Mouse (Mus musculus): ENCODE data around the gene Fbxw9. TPM values are rescaled to one million over a fixed set of nuclear protein-coding genes. Genes with fewer than 3 reads are reported as not detected.

The Fbxw9 gene
- total and polyA plus RNA-seq, 3 experiments, result 10.4 to 34.7 (median 16.1) TPM

DNA sequence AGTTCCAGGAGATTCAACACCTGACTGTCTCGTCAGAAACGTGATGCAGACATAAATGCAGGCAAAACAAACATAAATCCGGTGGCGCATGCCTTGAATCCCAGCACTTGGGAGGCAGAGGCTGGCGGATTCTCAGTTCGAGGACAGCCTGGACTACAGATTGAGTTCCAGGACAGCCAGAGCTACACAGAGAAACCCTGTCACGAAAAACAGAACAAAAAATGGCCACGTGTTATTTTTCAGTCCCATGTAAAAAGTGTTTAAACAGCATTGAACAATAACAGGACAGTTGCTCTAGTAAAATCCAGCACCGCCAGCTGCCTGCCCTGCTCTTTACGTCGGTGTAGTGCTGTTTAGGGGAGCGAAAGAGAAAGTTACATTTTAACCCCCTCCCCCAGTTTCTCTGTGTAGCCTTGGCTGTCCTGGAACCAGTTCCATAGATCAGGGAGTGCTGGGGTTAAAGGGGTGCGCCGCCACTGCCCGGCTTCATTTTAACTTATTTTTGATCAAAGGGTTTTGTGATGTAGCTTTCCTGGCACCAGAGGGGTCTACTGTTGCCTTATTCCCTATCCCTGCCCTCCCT, 24.0 kb upstream of the Fbxw9 start:
- Histone ChIP-seq H3K27me3 (ENCODE audit: insufficient read depth, low read length) (no peaks in the 10 kb centered on the region), H3K9me3 (replicated peaks) (no peaks in the 10 kb centered on the region), H3K4me1 (ENCODE audit: insufficient read depth, low read depth, low read length) (peaks cover 57% of the 10 kb centered on the region), H3K36me3 (replicated peaks) (peaks cover 61% of the 10 kb centered on the region), H3K4me3 (ENCODE audit: low read depth, low read length) (peak overlapping the region; percentile 90)
- ATAC-seq (ENCODE audit: extremely low read depth, insufficient number of reproducible peaks, low FRiP score, poor library complexity, severe bottlenecking), result no peak
- TF ChIP-seq TAL1 (conservative IDR thresholded peaks at IDR 0.05; ENCODE audit: low read depth, low read length) (no peak), GATA1 (IDR thresholded peaks at IDR 0.05; ENCODE audit: borderline replicate concordance, low read length) (no peak), CTCF (IDR thresholded peaks at IDR 0.05; ENCODE audit: low read depth, low read length) (no peak), POLR2AphosphoS5 (IDR thresholded peaks at IDR 0.05; ENCODE audit: insufficient replicate concordance, low read depth, low read length) (no peak), GATA2 (IDR thresholded peaks at IDR 0.05; ENCODE audit: borderline replicate concordance, low read depth, low read length) (no peak)
- DNase-seq (ENCODE audit: low spot score), result no peak

DNA sequence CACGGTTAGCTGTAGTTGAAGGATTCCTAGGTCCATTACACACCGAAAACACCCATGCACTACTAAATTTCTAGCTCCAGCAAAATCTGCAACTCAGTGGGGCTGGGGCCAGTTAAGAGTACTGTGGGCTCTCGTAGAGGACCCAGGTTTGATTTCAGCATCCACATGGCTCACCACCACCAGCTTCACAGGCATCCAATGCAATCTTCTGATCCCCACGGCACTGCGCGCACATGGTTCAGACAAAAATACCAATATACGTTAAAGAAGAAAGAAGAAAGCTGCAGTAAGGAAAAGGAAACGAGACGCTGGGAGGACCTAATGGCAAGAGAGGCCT, 23.5 kb upstream of the Fbxw9 start:
- peaks cover 59% of the 10 kb centered on the region for H3K4me1 ChIP-seq (ENCODE audit: insufficient read depth, low read depth, low read length)
- no peak for ATAC-seq (ENCODE audit: extremely low read depth, insufficient number of reproducible peaks, low FRiP score, poor library complexity, severe bottlenecking)

DNA sequence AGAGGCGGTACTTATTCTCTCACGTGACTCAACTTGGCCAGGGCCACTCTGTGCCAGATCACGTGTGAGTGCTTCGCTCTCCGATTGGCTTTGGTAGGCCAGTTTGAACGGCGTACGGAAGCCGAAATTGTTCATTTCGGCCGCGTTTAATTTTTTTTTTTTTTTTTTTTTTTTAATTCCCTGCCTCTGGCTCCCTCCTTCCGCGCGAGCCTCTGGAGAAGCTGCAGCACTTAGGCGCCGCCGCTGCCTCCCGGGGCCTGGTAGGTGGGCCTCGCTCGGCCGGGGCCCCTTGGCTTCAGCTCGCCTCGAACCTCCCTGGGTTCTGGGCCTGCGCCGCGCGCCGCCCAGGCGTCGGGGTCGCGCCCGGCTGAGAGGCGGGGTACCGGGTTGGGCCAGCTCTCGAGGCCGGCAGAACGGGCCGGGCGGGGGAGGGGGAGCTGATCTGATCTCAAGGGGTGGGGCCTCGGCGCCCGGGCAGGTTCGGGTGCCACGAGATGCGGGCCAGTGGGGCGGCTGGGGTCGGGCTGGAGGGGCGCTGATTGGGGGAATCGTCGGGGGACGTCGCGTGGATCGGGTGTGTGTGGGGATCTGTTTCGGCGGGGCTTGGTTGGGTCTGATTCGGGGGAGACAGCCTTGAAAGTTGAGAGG, 23.0 kb upstream of the Fbxw9 start, which contains the start of gene Tnpo2:
Gene Tnpo2 (plus strand): TSS at position 198 of the 648 bp plus-strand sequence.
- H3K36me3 ChIP-seq (replicated peaks), result peaks cover 62% of the 10 kb centered on the region
- no peaks in the 10 kb centered on the region for H3K27me3 ChIP-seq (ENCODE audit: insufficient read depth, low read length)
- peak within 1 kb of the TSS; percentile 90 for H3K4me3 ChIP-seq (ENCODE audit: low read depth, low read length)
- H3K4me1 ChIP-seq (ENCODE audit: insufficient read depth, low read depth, low read length), result peaks cover 59% of the 10 kb centered on the region
- ATAC-seq (ENCODE audit: extremely low read depth, insufficient number of reproducible peaks, low FRiP score, poor library complexity, severe bottlenecking), result peak; percentile 83
- TF ChIP-seq POLR2AphosphoS5 (IDR thresholded peaks at IDR 0.05; ENCODE audit: insufficient replicate concordance, low read depth, low read length) (no peak), GATA2 (IDR thresholded peaks at IDR 0.05; ENCODE audit: borderline replicate concordance, low read depth, low read length) (no peak), CTCF (IDR thresholded peaks at IDR 0.05; ENCODE audit: low read depth, low read length) (no peak), GATA1 (IDR thresholded peaks at IDR 0.05; ENCODE audit: borderline replicate concordance, low read length) (no peak), TAL1 (conservative IDR thresholded peaks at IDR 0.05; ENCODE audit: low read depth, low read length) (no peak)
- DNase-seq (ENCODE audit: low spot score), result peak; percentile 92
- no peaks in the 10 kb centered on the region for H3K9me3 ChIP-seq (replicated peaks)

More for the DNA sequence above, 23.5 kb upstream of the Fbxw9 start:
- no peak for DNase-seq (ENCODE audit: low spot score)
- H3K9me3 ChIP-seq (replicated peaks), result no peaks in the 10 kb centered on the region
- peak overlapping the region; percentile 90 for H3K4me3 ChIP-seq (ENCODE audit: low read depth, low read length)
- H3K27me3 ChIP-seq (ENCODE audit: insufficient read depth, low read length), result no peaks in the 10 kb centered on the region
- peaks cover 62% of the 10 kb centered on the region for H3K36me3 ChIP-seq (replicated peaks)
- TF ChIP-seq POLR2AphosphoS5 (IDR thresholded peaks at IDR 0.05; ENCODE audit: insufficient replicate concordance, low read depth, low read length) (no peak), CTCF (IDR thresholded peaks at IDR 0.05; ENCODE audit: low read depth, low read length) (no peak), TAL1 (conservative IDR thresholded peaks at IDR 0.05; ENCODE audit: low read depth, low read length) (no peak), GATA1 (IDR thresholded peaks at IDR 0.05; ENCODE audit: borderline replicate concordance, low read length) (no peak), GATA2 (IDR thresholded peaks at IDR 0.05; ENCODE audit: borderline replicate concordance, low read depth, low read length) (no peak)

DNA sequence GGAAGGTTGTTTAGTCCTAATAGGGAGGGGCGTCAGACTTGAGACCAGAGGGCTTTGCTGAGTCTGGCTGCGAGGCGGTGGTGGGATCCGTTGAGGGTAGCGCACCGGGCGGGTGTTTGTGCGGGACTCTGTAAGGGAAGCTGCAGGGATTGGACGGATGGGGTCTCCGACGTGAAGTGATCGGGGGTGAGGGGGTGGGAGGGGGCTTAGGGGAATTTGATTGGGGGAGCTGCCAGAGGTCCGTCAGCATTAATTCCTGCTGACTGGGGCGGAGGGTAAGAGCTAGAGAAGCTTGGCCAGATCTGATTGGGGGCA, 22.5 kb upstream of the Fbxw9 start:
- no peak for TF ChIP-seq POLR2AphosphoS5 (IDR thresholded peaks at IDR 0.05; ENCODE audit: insufficient replicate concordance, low read depth, low read length)
- TF ChIP-seq CTCF (IDR thresholded peaks at IDR 0.05; ENCODE audit: low read depth, low read length), result no peak
- no peak for TF ChIP-seq GATA1 (IDR thresholded peaks at IDR 0.05; ENCODE audit: borderline replicate concordance, low read length)
- TF ChIP-seq GATA2 (IDR thresholded peaks at IDR 0.05; ENCODE audit: borderline replicate concordance, low read depth, low read length), result no peak
- no peak for TF ChIP-seq TAL1 (conservative IDR thresholded peaks at IDR 0.05; ENCODE audit: low read depth, low read length)
- peak overlapping the region; percentile 90 for H3K4me3 ChIP-seq (ENCODE audit: low read depth, low read length)
- H3K27me3 ChIP-seq (ENCODE audit: insufficient read depth, low read length), result no peaks in the 10 kb centered on the region
- H3K9me3 ChIP-seq (replicated peaks), result no peaks in the 10 kb centered on the region
- peaks cover 62% of the 10 kb centered on the region for H3K36me3 ChIP-seq (replicated peaks)
- DNase-seq (ENCODE audit: low spot score), result peak; percentile 59
- peaks cover 59% of the 10 kb centered on the region for H3K4me1 ChIP-seq (ENCODE audit: insufficient read depth, low read depth, low read length)
- 0 out of 2 replicates have a peak, but pooled peaks have one; percentile 7 for ATAC-seq (ENCODE audit: extremely low read depth, insufficient number of reproducible peaks, low FRiP score, poor library complexity, severe bottlenecking)

DNA sequence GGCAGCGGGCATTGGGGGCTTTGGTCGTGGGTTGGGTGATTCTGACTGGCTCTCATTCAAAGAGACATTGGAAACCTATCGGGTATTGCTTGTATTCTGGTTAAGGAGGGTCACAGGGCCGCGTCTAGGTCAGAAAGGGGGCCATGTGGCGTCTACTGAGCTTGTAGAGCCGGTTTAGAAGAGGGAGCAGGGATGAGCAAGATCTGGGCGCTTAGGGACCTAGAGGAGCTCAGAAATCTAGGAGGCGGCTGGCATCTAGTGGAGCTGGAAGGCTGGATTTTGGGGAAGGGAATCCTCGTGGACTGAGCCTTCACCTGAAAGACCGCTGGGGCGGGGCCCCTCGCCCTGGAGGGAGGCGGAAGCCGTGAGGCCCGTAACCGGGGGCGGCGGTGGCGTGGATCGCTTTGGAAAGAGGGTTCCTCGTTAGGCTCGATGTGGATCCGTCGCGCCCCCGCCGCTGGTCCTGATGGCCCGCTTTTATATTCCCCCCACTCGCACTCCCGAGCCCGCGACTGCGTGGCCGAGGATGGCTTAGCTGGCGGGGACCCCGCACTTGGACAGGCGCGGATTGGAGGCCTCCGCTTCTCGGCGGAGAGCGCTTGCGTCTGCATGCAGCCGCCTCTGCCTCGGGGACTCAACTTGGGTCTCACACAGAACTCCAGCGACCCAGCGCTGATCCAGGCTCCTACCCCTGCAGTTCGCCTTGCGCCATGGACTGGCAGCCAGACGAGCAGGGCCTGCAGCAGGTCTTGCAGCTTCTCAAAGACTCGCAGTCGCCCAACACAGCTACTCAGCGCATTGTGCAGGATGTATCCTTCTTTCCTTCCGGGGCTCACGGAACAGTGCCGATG, 21.9 kb upstream of the Fbxw9 start:
- DNase-seq (ENCODE audit: low spot score) (peak; percentile 64), ATAC-seq (ENCODE audit: extremely low read depth, insufficient number of reproducible peaks, low FRiP score, poor library complexity, severe bottlenecking) (no peak)
- Histone ChIP-seq H3K4me3 (ENCODE audit: low read depth, low read length) (peak overlapping the region; percentile 90), H3K4me1 (ENCODE audit: insufficient read depth, low read depth, low read length) (peaks cover 59% of the 10 kb centered on the region), H3K9me3 (replicated peaks) (no peaks in the 10 kb centered on the region), H3K36me3 (replicated peaks) (peaks cover 61% of the 10 kb centered on the region), H3K27me3 (ENCODE audit: insufficient read depth, low read length) (no peaks in the 10 kb centered on the region)
- TF ChIP-seq CTCF (IDR thresholded peaks at IDR 0.05; ENCODE audit: low read depth, low read length), result no peak
- TF ChIP-seq GATA2 (IDR thresholded peaks at IDR 0.05; ENCODE audit: borderline replicate concordance, low read depth, low read length), result no peak
- no peak; the same call in 1 of the 2 replicates for TF ChIP-seq POLR2AphosphoS5 (IDR thresholded peaks at IDR 0.05; ENCODE audit: insufficient replicate concordance, low read depth, low read length)
- TF ChIP-seq TAL1 (conservative IDR thresholded peaks at IDR 0.05; ENCODE audit: low read depth, low read length), result no peak
- TF ChIP-seq GATA1 (IDR thresholded peaks at IDR 0.05; ENCODE audit: borderline replicate concordance, low read length), result no peak

DNA sequence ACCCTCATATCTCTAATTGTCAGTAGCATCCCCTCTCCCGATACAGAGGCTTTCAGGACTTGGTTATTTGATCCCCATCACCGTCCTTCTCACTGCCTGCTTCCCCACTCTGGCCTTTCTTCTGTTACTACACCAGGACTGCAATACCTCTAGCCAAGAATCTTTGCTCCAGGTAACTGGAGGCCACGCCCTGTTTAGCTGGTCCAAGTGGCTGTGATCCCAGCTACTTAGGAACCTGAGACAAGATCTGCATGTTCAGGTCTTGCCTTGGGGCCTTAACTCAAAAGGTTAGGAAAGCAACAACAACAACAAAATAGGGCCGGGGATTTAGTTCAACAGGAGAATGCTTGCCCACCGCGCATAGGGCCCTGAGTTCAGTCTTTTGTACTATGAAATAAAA, 16.2 kb upstream of the Fbxw9 start:
- ATAC-seq (ENCODE audit: extremely low read depth, insufficient number of reproducible peaks, low FRiP score, poor library complexity, severe bottlenecking) (no peak), DNase-seq (ENCODE audit: low spot score) (no peak)

More for the DNA sequence above, 16.2 kb upstream of the Fbxw9 start:
- H3K36me3 ChIP-seq (replicated peaks), result peaks cover 94% of the 10 kb centered on the region
- no peak for TF ChIP-seq CTCF (IDR thresholded peaks at IDR 0.05; ENCODE audit: low read depth, low read length)
- no peak for TF ChIP-seq GATA1 (IDR thresholded peaks at IDR 0.05; ENCODE audit: borderline replicate concordance, low read length)
- no peak for TF ChIP-seq GATA2 (IDR thresholded peaks at IDR 0.05; ENCODE audit: borderline replicate concordance, low read depth, low read length)
- TF ChIP-seq TAL1 (conservative IDR thresholded peaks at IDR 0.05; ENCODE audit: low read depth, low read length), result no peak
- no peak for TF ChIP-seq POLR2AphosphoS5 (IDR thresholded peaks at IDR 0.05; ENCODE audit: insufficient replicate concordance, low read depth, low read length)
- no peaks in the 10 kb centered on the region for H3K27me3 ChIP-seq (ENCODE audit: insufficient read depth, low read length)
- H3K4me3 ChIP-seq (ENCODE audit: low read depth, low read length), result no peak overlapping the region
- H3K4me1 ChIP-seq (ENCODE audit: insufficient read depth, low read depth, low read length), result peaks cover 69% of the 10 kb centered on the region
- no peaks in the 10 kb centered on the region for H3K9me3 ChIP-seq (replicated peaks)

Measured in G1E (cell line).